Mouse (Mus musculus): ENCODE results near the gene Meioc.

DNA sequence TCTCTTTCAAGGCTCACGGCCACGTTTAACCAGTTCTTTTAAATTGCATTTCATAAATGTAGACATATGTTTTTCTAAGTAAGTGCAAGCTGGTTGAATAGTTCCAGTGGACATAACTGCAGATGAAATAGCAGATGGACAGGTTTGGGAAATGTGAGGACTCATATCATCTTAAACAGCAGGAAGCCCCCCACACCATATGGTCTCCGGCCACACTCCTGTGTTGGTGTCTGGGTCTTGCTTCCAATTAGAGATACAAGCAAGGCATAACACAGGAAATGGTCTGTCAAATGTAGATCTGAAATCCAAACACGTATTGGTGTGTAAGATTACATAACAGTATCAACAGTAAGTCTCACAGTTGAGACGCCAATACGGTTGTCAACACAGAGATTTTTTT, 67.8 kb downstream of the Meioc start:
- TF ChIP-seq TAL1 (IDR thresholded peaks at IDR 0.05; ENCODE audit: low read length) (no peak), GATA1 (IDR thresholded peaks at IDR 0.05; ENCODE audit: low read length) (no peak)
